Mouse (Mus musculus): ENCODE data around the gene Gm28048. TPM values are rescaled to one million over a fixed set of nuclear protein-coding genes. Genes with fewer than 3 reads are reported as not detected.

The Gm28048 gene
- polyA plus RNA-seq, 2 experiments: 2.8 to 6.8 TPM

- Histone ChIP-seq H3K36me3 (replicated peaks; ENCODE audit: control insufficient read depth, insufficient read depth, low read depth) (no peaks in the 10 kb centered on the region), H3K9ac (replicated peaks) (no peak overlapping the region), H3K4me2 (ENCODE audit: low read depth) (no peak overlapping the region), H3K27me3 (ENCODE audit: control insufficient read depth, insufficient read depth, low read length) (no peaks in the 10 kb centered on the region), H3K27ac (no peak overlapping the region), H3K4me1 (replicated peaks; ENCODE audit: control insufficient read depth in 2 of 2, insufficient read depth in 2 of 2, low read length in 1 of 2) (peaks cover 0 to 14% of the 10 kb centered on the region in 2 experiments; a peak in 3 of 4 replicates), H3K4me3 (ENCODE audit: insufficient read depth in 1 of 2, low read depth in 2 of 2, low read length in 2 of 2) (no peak overlapping the region), H3K9me3 (ENCODE audit: control insufficient read depth, low read length) (no peaks in the 10 kb centered on the region)
- no peak for DNase-seq (ENCODE audit: low read depth in 3 of 3, low spot score in 3 of 3)
- 72% methylated on average over 8 of the region's 8 CpGs for WGBS (ENCODE audit: insufficient replicate concordance)
- no peak for ATAC-seq (ENCODE audit: insufficient read depth)
- TF ChIP-seq CTCF (IDR thresholded peaks at IDR 0.05; ENCODE audit: low read depth) (no peak), EP300 (IDR thresholded peaks at IDR 0.05; ENCODE audit: low read depth) (no peak)
These were observed 113.3 kb downstream of the Gm28048 start for GRCm38 (mm10) chr11:22868582-22868981.

DNA sequence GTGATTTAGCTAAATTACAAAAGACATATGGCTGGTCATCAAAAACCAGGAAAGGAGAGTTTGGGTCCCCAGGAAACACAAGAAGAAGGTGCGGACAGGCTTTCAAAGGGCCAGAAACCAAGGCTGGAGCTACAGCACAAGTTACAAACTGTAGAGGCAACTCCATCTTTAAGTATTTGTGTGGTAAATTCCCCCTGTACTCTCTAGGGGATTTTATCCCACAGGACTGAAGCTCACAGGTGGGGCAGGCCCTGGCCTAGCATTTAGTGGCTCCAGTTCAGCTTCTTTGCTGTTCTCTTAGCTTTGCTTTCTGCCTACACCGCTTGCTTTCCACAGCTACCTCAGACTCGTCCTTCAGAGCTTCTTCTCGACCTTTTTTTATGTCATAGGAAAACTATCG, 114.2 kb downstream of the Gm28048 start:
- Histone ChIP-seq H3K4me2 (ENCODE audit: low read depth) (no peak overlapping the region), H3K9me3 (ENCODE audit: control insufficient read depth, low read length) (no peaks in the 10 kb centered on the region), H3K36me3 (replicated peaks; ENCODE audit: control insufficient read depth, insufficient read depth, low read depth) (no peaks in the 10 kb centered on the region), H3K27ac (no peak overlapping the region), H3K4me1 (replicated peaks; ENCODE audit: control insufficient read depth in 2 of 2, insufficient read depth in 2 of 2, low read length in 1 of 2) (peaks cover 0 to 14% of the 10 kb centered on the region in 2 experiments; a peak in 3 of 4 replicates), H3K4me3 (ENCODE audit: insufficient read depth in 1 of 2, low read depth in 2 of 2, low read length in 2 of 2) (no peak overlapping the region), H3K27me3 (ENCODE audit: control insufficient read depth, insufficient read depth, low read length) (no peaks in the 10 kb centered on the region), H3K9ac (replicated peaks) (no peak overlapping the region)
- DNase-seq (ENCODE audit: low read depth in 3 of 3, low spot score in 3 of 3) (no peak), ATAC-seq (ENCODE audit: insufficient read depth) (no peak)
- TF ChIP-seq CTCF (IDR thresholded peaks at IDR 0.05; ENCODE audit: low read depth): no peak
- TF ChIP-seq EP300 (IDR thresholded peaks at IDR 0.05; ENCODE audit: low read depth): no peak
- WGBS (ENCODE audit: insufficient replicate concordance): 65% methylated on average over 5 of the region's 5 CpGs

DNA sequence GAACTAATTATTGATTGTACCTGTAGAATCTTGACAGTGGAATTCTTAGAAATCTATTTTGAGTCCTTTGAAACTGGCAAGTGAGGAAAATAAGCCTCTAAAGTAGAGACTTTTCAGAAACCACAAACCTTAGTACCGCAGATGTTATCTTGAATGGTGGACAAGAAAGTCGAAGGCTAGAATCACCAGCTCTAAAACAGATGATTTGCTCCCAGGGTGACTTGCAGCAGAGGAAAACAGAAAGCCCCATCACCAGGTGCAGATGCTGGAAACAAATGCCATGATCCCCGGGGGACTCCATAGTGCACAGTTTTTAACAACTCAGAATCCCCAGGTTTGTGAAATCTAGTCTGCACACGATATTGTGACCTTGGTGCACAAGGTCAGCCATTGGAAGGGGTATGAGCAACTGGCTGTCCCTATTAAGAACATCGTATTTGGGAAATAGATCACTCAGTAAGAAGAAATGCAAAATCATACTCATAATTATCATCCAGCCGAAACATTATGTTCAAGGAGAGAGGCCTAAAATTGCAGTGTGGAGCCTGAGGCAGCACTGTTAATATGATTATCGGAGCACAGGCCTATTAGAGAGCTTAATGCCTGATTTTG, 116.1 kb downstream of the Gm28048 start:
- Histone ChIP-seq H3K4me1 (replicated peaks; ENCODE audit: control insufficient read depth in 2 of 2, insufficient read depth in 2 of 2, low read length in 1 of 2) (peaks cover 0 to 3% of the 10 kb centered on the region in 2 experiments; a peak in 2 of 4 replicates), H3K9me3 (ENCODE audit: control insufficient read depth, low read length) (no peaks in the 10 kb centered on the region), H3K4me3 (ENCODE audit: insufficient read depth in 1 of 2, low read depth in 2 of 2, low read length in 2 of 2) (no peak overlapping the region), H3K27me3 (ENCODE audit: control insufficient read depth, insufficient read depth, low read length) (no peaks in the 10 kb centered on the region), H3K4me2 (ENCODE audit: low read depth) (no peak overlapping the region), H3K27ac (no peak overlapping the region), H3K36me3 (replicated peaks; ENCODE audit: control insufficient read depth, insufficient read depth, low read depth) (no peaks in the 10 kb centered on the region), H3K9ac (replicated peaks) (no peak overlapping the region)
- TF ChIP-seq CTCF (IDR thresholded peaks at IDR 0.05; ENCODE audit: low read depth) (no peak), EP300 (IDR thresholded peaks at IDR 0.05; ENCODE audit: low read depth) (no peak)
- ATAC-seq (ENCODE audit: insufficient read depth) (no peak), DNase-seq (ENCODE audit: low read depth in 3 of 3, low spot score in 3 of 3) (no peak)
- WGBS (ENCODE audit: insufficient replicate concordance): 57% methylated on average over 7 of the region's 7 CpGs

DNA sequence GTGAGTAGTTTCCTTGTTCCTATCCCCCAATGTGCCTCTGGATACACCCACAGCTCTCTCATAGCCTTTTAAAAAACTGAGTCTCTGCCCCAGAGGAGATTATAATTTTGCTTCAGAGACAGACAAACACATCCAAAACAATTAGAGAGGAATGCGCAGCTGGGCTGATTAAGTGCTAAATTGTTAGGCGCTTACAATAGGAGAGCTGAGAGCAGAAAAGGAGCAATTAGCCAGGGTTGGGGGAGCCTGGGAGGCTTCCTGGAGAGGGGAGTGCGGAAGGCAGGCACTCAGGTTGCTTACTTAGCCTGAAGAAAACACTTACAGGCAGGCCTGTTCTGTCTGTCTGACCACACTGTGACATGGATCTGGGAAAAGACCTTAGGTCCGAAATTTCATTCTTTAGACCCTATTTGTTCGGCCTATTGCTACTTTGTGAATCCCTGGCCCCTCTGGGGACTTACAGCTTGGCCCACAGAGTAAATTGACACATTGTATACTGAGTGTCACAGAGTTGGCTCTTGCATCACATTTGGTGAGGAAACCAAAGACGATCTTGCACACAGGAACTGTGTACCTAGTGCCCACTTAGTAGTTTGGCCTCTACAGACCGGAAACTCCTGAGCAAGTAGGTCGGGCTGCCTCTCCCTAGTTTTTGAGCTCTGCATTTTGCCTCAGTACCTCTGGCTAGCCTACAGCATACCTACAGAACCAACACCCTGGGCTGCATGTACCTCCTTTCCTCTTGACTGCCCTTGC, 117.4 kb downstream of the Gm28048 start:
- Histone ChIP-seq H3K36me3 (replicated peaks; ENCODE audit: control insufficient read depth, insufficient read depth, low read depth) (no peaks in the 10 kb centered on the region), H3K4me1 (replicated peaks; ENCODE audit: control insufficient read depth in 2 of 2, insufficient read depth in 2 of 2, low read length in 1 of 2) (peaks cover 0 to 6% of the 10 kb centered on the region in 2 experiments; a peak in 2 of 4 replicates), H3K9me3 (ENCODE audit: control insufficient read depth, low read length) (no peaks in the 10 kb centered on the region), H3K9ac (replicated peaks) (no peak overlapping the region), H3K27ac (no peak overlapping the region), H3K27me3 (ENCODE audit: control insufficient read depth, insufficient read depth, low read length) (no peaks in the 10 kb centered on the region), H3K4me3 (ENCODE audit: insufficient read depth in 1 of 2, low read depth in 2 of 2, low read length in 2 of 2) (no peak overlapping the region), H3K4me2 (ENCODE audit: low read depth) (no peak overlapping the region)
- DNase-seq (ENCODE audit: low read depth in 3 of 3, low spot score in 3 of 3) (no peak), ATAC-seq (ENCODE audit: insufficient read depth) (no peak)
- WGBS (ENCODE audit: insufficient replicate concordance): 70% methylated on average over 8 of the region's 8 CpGs
- TF ChIP-seq CTCF (IDR thresholded peaks at IDR 0.05; ENCODE audit: low read depth): no peak
- TF ChIP-seq EP300 (IDR thresholded peaks at IDR 0.05; ENCODE audit: low read depth): no peak

DNA sequence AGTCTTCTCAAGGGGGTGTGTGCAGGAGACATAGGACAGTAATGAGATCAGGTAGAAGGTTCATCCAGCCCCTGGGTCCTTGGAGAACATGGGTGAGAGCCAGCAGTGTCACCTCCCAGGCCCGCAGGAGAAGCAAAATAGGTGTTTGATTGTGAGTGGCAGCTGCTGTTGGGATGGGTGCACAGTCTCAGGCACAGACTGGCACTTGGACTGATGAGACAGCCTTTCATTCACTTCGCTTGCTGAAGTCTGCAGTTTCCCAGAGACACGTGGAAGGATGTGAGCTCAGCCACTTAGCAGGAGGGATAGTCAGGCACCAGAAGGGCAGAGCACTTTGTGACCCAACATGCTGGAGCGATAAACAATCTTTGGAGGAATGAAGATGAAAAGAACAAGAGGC, 118.3 kb downstream of the Gm28048 start:
- ATAC-seq (ENCODE audit: insufficient read depth): no peak
- no peak overlapping the region for H3K4me2 ChIP-seq (ENCODE audit: low read depth)
- no peak overlapping the region for H3K4me3 ChIP-seq (ENCODE audit: insufficient read depth in 1 of 2, low read depth in 2 of 2, low read length in 2 of 2)
- no peak for TF ChIP-seq EP300 (IDR thresholded peaks at IDR 0.05; ENCODE audit: low read depth)
- TF ChIP-seq CTCF (IDR thresholded peaks at IDR 0.05; ENCODE audit: low read depth): no peak
- 60% methylated on average over 4 of the region's 4 CpGs for WGBS (ENCODE audit: insufficient replicate concordance)
- H3K36me3 ChIP-seq (replicated peaks; ENCODE audit: control insufficient read depth, insufficient read depth, low read depth): no peaks in the 10 kb centered on the region
- no peaks in the 10 kb centered on the region for H3K27me3 ChIP-seq (ENCODE audit: control insufficient read depth, insufficient read depth, low read length)
- H3K27ac ChIP-seq: no peak overlapping the region
- H3K9ac ChIP-seq (replicated peaks): no peak overlapping the region
- no peaks in the 10 kb centered on the region for H3K9me3 ChIP-seq (ENCODE audit: control insufficient read depth, low read length)
- no peak for DNase-seq (ENCODE audit: low read depth in 3 of 3, low spot score in 3 of 3)
- peaks cover under 1 to 6% of the 10 kb centered on the region in 2 experiments for H3K4me1 ChIP-seq (replicated peaks; ENCODE audit: control insufficient read depth in 2 of 2, insufficient read depth in 2 of 2, low read length in 1 of 2)

Measured in liver, embryonic 14.5 days (tissue).